Mouse (Mus musculus): ENCODE measurements around the gene Igf1r. TPM values are rescaled to one million over a fixed set of nuclear protein-coding genes. Genes with fewer than 3 reads are reported as not detected.

Igf1r gene
- polyA plus RNA-seq, 1 experiment from 2014 or later: 19.6 TPM

DNA sequence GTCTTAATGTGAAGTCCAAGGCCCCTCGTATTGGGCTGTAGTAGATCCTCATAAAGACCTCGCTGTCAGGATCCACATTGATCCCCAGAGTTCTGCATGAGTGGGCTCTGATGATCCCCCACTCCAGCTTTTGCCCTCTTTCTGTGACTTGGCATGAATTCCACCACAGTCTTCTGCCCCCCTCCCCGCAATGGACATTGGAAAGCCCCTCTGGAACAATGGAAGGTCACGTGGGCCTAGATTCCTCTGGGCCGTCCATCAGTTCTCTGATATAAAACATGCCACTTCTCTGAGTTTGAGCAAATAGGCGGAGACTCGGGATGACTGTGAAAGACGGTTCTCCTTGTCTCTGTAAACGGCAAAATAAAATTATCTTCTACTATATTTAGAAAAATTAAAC is 8.1 kb downstream of the Igf1r start:
- 52% methylated on average over 9 of the region's 9 CpGs for WGBS
- H3K9me3 ChIP-seq: no peaks in the 10 kb centered on the region
- no peak for ATAC-seq (ENCODE audit: borderline replicate concordance, extremely low read depth, low FRiP score, low TSS enrichment)
- H3K4me3 ChIP-seq: no peak overlapping the region
- H3K27ac ChIP-seq: peak overlapping the region; percentile 49; the same call in 1 of the 2 replicates
- H3K4me2 ChIP-seq: no peak overlapping the region
- no peaks in the 10 kb centered on the region for H3K36me3 ChIP-seq
- no peaks in the 10 kb centered on the region for H3K27me3 ChIP-seq
- no peak overlapping the region for H3K9ac ChIP-seq
- H3K4me1 ChIP-seq: peaks cover 75% of the 10 kb centered on the region

DNA sequence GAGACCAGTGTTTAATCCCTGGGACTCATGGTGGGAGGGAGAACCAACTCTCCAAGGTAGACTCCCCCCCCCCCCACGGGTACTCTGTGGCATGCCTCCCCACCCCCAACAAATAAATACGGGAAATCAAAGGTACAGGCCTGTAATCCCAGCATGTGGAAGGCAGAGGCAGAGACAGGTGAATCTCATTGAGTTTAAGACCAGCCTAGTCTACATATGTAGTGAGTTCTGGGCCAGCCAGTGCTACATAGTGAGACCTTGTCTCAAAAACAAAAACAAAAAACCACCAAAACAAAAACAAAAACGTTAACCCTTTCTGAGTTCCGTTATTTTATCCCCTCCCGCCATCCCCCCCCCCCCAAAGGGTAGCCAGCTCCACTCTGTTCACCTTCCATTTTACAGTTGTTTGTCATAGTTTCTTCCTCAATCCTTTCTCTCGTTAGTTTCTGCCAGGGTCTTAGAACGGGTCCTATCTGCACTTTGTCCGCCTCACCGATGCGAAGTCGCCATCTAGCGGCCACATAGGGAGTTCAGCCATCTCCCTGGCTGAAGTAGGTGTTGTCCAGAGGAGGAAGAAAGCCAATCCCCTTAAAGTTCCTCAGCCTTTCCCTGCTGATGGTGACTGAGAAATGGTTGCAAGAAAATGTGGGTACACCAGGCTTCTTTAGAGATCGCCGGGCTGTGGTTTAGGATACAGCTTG is 9.1 kb downstream of the Igf1r start:
- WGBS: 11% methylated on average over 14 of the region's 14 CpGs
- Histone ChIP-seq H3K4me1 (peaks cover 78% of the 10 kb centered on the region), H3K9me3 (no peaks in the 10 kb centered on the region), H3K4me3 (no peak overlapping the region), H3K4me2 (no peak overlapping the region), H3K9ac (no peak overlapping the region), H3K27me3 (no peaks in the 10 kb centered on the region), H3K27ac (no peak overlapping the region), H3K36me3 (no peaks in the 10 kb centered on the region)
- ATAC-seq (ENCODE audit: borderline replicate concordance, extremely low read depth, low FRiP score, low TSS enrichment): no peak

- ATAC-seq (ENCODE audit: borderline replicate concordance, extremely low read depth, low FRiP score, low TSS enrichment): no peak
- Histone ChIP-seq H3K27me3 (no peaks in the 10 kb centered on the region), H3K9me3 (no peaks in the 10 kb centered on the region), H3K36me3 (no peaks in the 10 kb centered on the region), H3K4me2 (no peak overlapping the region), H3K9ac (no peak overlapping the region), H3K27ac (no peak overlapping the region), H3K4me3 (no peak overlapping the region), H3K4me1 (peaks cover 77% of the 10 kb centered on the region)
- WGBS: 81% methylated on average over 3 of the region's 3 CpGs
Observed at GRCm38 (mm10) chr7:67963691-67964090, 11.1 kb downstream of the Igf1r start.

GRCm38 (mm10) chr7:67968394-67968793 is 15.8 kb downstream of the Igf1r start:
- peaks cover 76% of the 10 kb centered on the region for H3K4me1 ChIP-seq
- H3K9ac ChIP-seq: no peak overlapping the region
- H3K9me3 ChIP-seq: no peaks in the 10 kb centered on the region
- no peaks in the 10 kb centered on the region for H3K27me3 ChIP-seq
- no peak overlapping the region for H3K4me3 ChIP-seq
- ATAC-seq (ENCODE audit: borderline replicate concordance, extremely low read depth, low FRiP score, low TSS enrichment): no peak
- H3K4me2 ChIP-seq: no peak overlapping the region
- peaks cover 6% of the 10 kb centered on the region; the same call in 1 of the 2 replicates for H3K36me3 ChIP-seq
- 53% methylated on average over 12 of the region's 12 CpGs for WGBS
- no peak overlapping the region for H3K27ac ChIP-seq

DNA sequence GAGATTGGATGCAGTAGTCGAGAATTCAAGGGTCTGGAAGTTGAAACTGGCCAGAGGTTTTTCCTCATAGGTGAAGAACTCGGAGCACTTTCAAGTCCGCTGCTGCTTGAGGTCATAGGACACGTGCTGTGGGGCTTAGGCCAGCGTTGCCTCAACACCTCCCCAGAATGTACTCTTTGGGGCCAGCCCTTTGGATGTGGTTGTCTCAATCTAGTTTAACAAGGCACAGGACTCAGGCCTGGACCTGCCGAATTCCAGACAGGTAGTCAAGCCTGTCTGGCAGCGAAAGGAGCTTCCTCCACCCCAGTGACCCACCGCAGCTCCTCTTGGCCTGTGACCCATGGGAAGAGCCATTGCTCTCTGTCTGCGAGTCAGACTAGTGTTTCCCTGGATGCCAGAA is 16.4 kb downstream of the Igf1r start:
- Histone ChIP-seq H3K27ac (no peak overlapping the region), H3K4me3 (no peak overlapping the region), H3K36me3 (peaks cover 6% of the 10 kb centered on the region; the same call in 1 of the 2 replicates), H3K4me2 (no peak overlapping the region), H3K27me3 (no peaks in the 10 kb centered on the region), H3K4me1 (peaks cover 79% of the 10 kb centered on the region), H3K9me3 (no peaks in the 10 kb centered on the region), H3K9ac (no peak overlapping the region)
- 76% methylated on average over 9 of the region's 9 CpGs for WGBS
- no peak for ATAC-seq (ENCODE audit: borderline replicate concordance, extremely low read depth, low FRiP score, low TSS enrichment)

DNA sequence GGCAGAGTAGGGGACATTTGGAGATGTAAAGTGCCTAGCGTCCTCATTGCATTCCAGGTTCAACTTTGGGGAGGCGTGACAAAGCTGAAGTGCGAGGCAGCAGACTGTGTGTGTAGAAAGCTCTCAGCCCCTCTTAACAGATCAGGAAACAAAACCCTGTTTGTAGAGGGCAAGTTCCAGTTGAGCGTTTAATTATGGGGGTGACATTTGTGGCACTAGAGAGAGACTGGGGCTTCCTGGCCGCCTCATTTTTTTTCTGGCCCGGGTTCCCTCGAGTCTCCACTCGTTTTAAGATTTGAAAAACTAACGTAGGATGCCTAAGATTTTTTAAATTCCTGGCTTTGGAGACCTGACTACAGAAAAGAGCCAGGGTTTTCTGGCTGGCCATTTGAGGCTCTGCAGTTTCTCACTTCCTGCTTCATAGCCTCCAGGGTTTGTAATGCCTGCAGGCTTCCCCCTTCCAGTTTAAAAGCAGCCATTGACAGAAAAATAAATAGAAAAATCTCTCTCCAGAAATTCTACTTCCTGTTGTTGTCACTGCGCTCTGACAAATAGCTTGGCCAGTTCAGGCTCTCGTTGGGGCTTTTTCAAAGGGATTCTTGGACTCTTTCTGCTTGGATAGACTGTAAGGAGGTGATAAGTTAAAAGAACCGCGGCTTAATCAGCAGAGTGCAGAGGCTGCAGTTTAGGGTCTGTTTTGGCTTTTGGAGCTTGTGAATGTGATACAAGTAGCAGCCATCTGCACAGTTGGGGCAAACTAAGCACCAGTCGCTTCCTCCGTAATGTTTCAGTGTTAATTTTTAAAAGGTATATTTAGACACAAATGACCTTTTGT is 20.8 kb downstream of the Igf1r start:
- WGBS: 2% methylated on average over 15 of the region's 15 CpGs
- no peaks in the 10 kb centered on the region for H3K27me3 ChIP-seq
- peaks cover 6% of the 10 kb centered on the region; the same call in 1 of the 2 replicates for H3K36me3 ChIP-seq
- peaks cover 47% of the 10 kb centered on the region for H3K4me1 ChIP-seq
- no peaks in the 10 kb centered on the region for H3K9me3 ChIP-seq
- H3K4me3 ChIP-seq: no peak overlapping the region
- peak overlapping the region; percentile 37 for H3K4me2 ChIP-seq
- no peak overlapping the region for H3K9ac ChIP-seq
- peak overlapping the region; percentile 90 for H3K27ac ChIP-seq
- ATAC-seq (ENCODE audit: borderline replicate concordance, extremely low read depth, low FRiP score, low TSS enrichment): peak; percentile 56; the same call in 1 of the 2 replicates

DNA sequence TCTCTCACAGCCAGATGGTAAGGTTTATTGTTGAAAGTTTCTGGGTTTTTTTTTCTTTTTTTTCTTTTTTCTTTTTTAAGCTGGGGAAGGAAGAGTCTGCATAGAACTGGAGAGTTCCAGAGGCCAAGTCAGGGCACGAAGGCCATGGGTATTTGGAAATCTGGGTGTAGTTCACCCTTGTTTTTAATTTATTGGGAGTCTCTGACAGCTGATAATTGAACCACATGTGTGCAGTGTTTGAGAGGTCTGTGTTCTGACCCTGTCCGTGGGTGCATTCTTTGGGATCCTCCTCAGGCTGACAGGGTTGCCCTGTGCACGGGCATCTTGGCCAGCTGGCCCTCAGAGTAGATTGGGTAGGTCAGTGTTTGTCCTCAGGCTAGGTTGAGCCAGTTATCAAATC is 29.3 kb downstream of the Igf1r start:
- Histone ChIP-seq H3K9ac (no peak overlapping the region), H3K4me2 (no peak overlapping the region), H3K36me3 (no peaks in the 10 kb centered on the region), H3K4me1 (peaks cover 44% of the 10 kb centered on the region), H3K27me3 (no peaks in the 10 kb centered on the region), H3K9me3 (no peaks in the 10 kb centered on the region), H3K4me3 (no peak overlapping the region), H3K27ac (no peak overlapping the region)
- ATAC-seq (ENCODE audit: borderline replicate concordance, extremely low read depth, low FRiP score, low TSS enrichment): no peak
- 37% methylated on average over 3 of the region's 3 CpGs for WGBS

DNA sequence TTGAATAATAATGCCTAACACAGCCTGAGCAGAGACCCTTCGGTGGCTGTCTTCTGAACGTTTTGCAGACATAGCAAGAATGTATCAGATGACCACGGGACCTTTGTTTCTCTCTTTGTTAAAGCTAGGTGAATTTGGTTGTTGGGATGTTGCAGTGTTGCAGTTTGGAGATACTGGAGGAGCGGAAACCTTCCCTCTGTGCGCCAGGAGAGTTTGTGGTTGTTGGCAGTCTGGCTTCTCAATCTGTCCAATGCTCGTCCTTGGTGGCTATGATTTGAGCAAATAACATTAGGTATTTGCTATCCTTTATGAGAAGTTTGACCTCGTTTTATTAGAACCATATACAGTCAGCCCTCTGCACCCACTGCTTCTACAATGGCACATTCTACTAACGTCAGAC is 30.2 kb downstream of the Igf1r start:
- Histone ChIP-seq H3K4me3 (no peak overlapping the region), H3K4me2 (no peak overlapping the region), H3K4me1 (peaks cover 44% of the 10 kb centered on the region), H3K27me3 (no peaks in the 10 kb centered on the region), H3K27ac (no peak overlapping the region), H3K9me3 (no peaks in the 10 kb centered on the region), H3K9ac (no peak overlapping the region), H3K36me3 (no peaks in the 10 kb centered on the region)
- ATAC-seq (ENCODE audit: borderline replicate concordance, extremely low read depth, low FRiP score, low TSS enrichment): no peak
- WGBS: 65% methylated on average over 8 of the region's 8 CpGs

GRCm38 (mm10) chr7:67983451-67983850 is 30.8 kb downstream of the Igf1r start:
- no peak for ATAC-seq (ENCODE audit: borderline replicate concordance, extremely low read depth, low FRiP score, low TSS enrichment)
- peaks cover 44% of the 10 kb centered on the region for H3K4me1 ChIP-seq
- 70% methylated on average over 7 of the region's 7 CpGs for WGBS
- H3K36me3 ChIP-seq: no peaks in the 10 kb centered on the region
- no peak overlapping the region for H3K27ac ChIP-seq
- H3K27me3 ChIP-seq: no peaks in the 10 kb centered on the region
- H3K9ac ChIP-seq: no peak overlapping the region
- H3K4me3 ChIP-seq: no peak overlapping the region
- H3K9me3 ChIP-seq: no peaks in the 10 kb centered on the region
- H3K4me2 ChIP-seq: no peak overlapping the region

DNA sequence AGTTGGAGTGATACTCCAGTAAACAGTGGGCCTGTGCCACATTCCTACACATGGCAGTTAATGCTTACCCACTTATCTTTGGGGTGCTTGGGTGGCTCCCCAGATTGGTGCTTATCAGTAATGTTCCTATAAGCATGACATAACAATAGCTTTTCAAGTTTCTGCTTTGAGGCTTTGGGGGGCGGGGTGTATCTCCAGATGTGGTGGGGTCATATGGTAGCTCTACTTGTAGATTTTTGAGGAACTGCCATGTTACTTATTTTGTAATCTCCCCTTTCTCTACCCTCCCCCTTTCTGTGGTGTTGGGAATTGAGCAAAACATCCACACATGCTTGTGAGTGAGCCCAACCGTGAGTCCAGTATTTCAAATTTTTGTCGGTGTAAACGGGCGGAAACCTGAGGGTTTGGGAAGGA is 32.4 kb downstream of the Igf1r start:
- no peak overlapping the region for H3K4me3 ChIP-seq
- H3K27me3 ChIP-seq: no peaks in the 10 kb centered on the region
- no peak overlapping the region for H3K9ac ChIP-seq
- H3K27ac ChIP-seq: no peak overlapping the region
- no peaks in the 10 kb centered on the region for H3K9me3 ChIP-seq
- ATAC-seq (ENCODE audit: borderline replicate concordance, extremely low read depth, low FRiP score, low TSS enrichment): no peak
- H3K36me3 ChIP-seq: no peaks in the 10 kb centered on the region
- peaks cover 44% of the 10 kb centered on the region for H3K4me1 ChIP-seq
- 56% methylated on average over 5 of the region's 5 CpGs for WGBS
- no peak overlapping the region for H3K4me2 ChIP-seq

DNA sequence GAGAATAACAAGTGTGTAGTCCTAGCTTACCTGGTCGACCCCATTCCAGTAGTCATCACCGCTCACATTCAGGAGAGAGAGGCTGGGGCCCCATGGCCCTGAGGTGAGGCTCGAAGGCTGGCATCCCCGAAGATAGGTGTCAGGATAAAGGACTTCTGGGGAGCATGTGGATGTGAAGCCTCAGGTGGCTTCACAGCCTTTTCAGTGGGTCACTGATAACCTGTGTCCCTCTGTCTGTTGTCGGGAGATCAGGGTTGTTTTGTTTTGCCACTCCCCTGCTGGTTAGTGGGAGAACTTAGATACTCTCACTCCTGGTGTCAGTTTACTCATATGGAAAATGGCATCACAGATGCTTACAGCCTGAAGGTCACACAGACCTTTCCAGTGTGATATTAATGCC is 32.9 kb downstream of the Igf1r start:
- H3K9me3 ChIP-seq: no peaks in the 10 kb centered on the region
- H3K4me2 ChIP-seq: no peak overlapping the region
- no peak overlapping the region for H3K4me3 ChIP-seq
- no peaks in the 10 kb centered on the region for H3K27me3 ChIP-seq
- WGBS: 45% methylated on average over 5 of the region's 5 CpGs
- no peaks in the 10 kb centered on the region for H3K36me3 ChIP-seq
- H3K4me1 ChIP-seq: peaks cover 44% of the 10 kb centered on the region
- no peak for ATAC-seq (ENCODE audit: borderline replicate concordance, extremely low read depth, low FRiP score, low TSS enrichment)
- no peak overlapping the region for H3K27ac ChIP-seq
- no peak overlapping the region for H3K9ac ChIP-seq

DNA sequence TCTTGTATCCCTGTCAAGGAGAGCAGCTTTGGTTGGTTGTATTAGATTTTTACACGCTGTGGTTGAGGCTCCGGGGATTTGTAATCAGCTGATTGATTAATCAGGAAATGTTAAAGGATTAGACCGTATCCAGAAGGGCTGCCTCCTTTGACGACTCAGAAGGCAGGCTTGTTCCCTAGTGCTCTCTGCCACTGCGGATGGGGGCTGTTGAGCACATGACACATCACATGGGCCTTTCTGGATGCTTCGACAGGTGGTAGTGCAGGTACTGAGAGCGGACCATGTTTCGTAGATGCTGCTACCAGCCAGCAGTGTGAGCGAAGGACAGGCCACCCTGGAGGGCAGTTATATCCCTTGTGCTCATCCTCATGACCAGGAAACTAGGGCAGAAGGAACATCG is 33.6 kb downstream of the Igf1r start:
- Histone ChIP-seq H3K4me1 (peaks cover 37% of the 10 kb centered on the region), H3K9ac (no peak overlapping the region), H3K27me3 (no peaks in the 10 kb centered on the region), H3K9me3 (no peaks in the 10 kb centered on the region), H3K4me3 (no peak overlapping the region), H3K4me2 (no peak overlapping the region), H3K36me3 (no peaks in the 10 kb centered on the region), H3K27ac (no peak overlapping the region)
- ATAC-seq (ENCODE audit: borderline replicate concordance, extremely low read depth, low FRiP score, low TSS enrichment): no peak
- 73% methylated on average over 10 of the region's 10 CpGs for WGBS
